Mouse (Mus musculus): ENCODE measurements around the gene Cldn8.

- TF ChIP-seq CTCF (IDR thresholded peaks at IDR 0.05; ENCODE audit: low read depth) (peak; percentile 32; the same call in 1 of the 2 replicates), EP300 (IDR thresholded peaks at IDR 0.05; ENCODE audit: low read depth) (no peak)
Measured at GRCm38 (mm10) chr16:88542488-88542887, 20.5 kb downstream of the Cldn8 start.
